Mouse (Mus musculus): ENCODE results near the gene Tas2r102. TPM values are rescaled to one million over a fixed set of nuclear protein-coding genes. Genes with fewer than 3 reads are reported as not detected.

Gene Tas2r102
- not detected for total RNA-seq (2021)

GRCm38 (mm10) chr6:132761831-132762230 lies at the start of gene Tas2r102:
Tas2r102 (plus strand) TSS chr6:132762131.
- DNase-seq = no peak

GRCm38 (mm10) chr6:132737935-132738334 lies 24.0 kb upstream of the Tas2r102 start, which contains the start of gene Tas2r115:
Tas2r115 (minus strand) TSS chr6:132738035.
- DNase-seq = no peak

- no peak for DNase-seq
These were observed 11.7 kb upstream of the Tas2r102 start for GRCm38 (mm10) chr6:132750206-132750605.

DNA sequence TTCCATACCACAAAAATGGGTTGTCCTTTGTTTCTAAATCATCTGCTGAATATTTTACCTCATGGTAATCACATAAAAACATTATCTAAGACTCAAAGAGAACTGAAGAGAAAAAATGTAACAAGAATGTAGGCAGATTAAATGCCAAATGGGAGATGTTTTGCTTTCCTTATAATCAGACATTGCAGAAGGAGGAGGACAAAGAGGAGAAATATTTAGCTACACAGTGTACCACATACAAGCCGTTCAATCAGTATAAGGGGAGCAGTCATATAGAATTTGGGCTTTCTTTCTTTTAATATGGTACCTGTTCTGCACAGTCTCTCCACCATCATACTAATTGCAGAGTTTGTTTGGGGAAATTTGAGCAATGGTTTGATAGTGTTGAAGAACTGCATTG lies 7.5 kb upstream of the Tas2r102 start, which contains the start of gene Tas2r124:
Tas2r124 (plus strand) TSS at position 301 of the 400 bp plus-strand sequence.
- no peak for DNase-seq

- DNase-seq = no peak
These were observed 16.1 kb downstream of the Tas2r102 start, which contains the start of gene Tas2r136 for GRCm38 (mm10) chr6:132778062-132778461. Tas2r136 (minus strand) TSS chr6:132778162.

DNA sequence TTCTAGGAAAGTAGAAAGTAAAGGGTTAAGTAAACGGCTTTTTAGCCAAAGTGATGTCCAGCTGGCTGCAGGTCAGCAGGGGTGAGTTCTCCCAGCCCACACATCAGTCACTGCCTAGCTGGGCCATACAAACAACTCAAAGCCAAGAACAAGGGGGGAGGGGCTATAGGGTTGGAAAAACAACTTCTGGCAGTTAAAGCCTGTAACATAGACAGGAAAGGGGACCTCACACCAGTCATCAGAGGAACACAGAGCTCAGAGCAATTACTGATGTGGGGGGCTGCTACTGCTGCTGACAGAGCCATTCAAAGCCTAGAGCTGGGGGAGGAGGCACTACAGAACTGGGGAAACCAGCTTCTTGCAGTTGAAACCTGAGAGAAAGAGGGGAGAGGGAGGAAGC lies 33.5 kb downstream of the Tas2r102 start:
- DNase-seq = no peak

- DNase-seq = no peak
These were observed 40.6 kb downstream of the Tas2r102 start, which contains the start of gene Tas2r117 for GRCm38 (mm10) chr6:132802518-132802917. Tas2r117 (plus strand) TSS chr6:132802818.

Other genes starting within 250 kb of the Tas2r102 start
- not detected for gene Prh1, start 192.3 kb upstream of the Tas2r102 start, total RNA-seq (2021)
- gene Prp2, start 166.2 kb upstream of the Tas2r102 start, total RNA-seq (2021) = not detected
- not detected for gene A630073D07Rik, start 110.6 kb upstream of the Tas2r102 start, total RNA-seq (2021)
- gene Tas2r120, start 105.2 kb upstream of the Tas2r102 start, total RNA-seq (2021) = not detected
- not detected for gene Tas2r121, start 61.1 kb upstream of the Tas2r102 start, total RNA-seq (2021)
- not detected for gene Tas2r122, start 50.2 kb upstream of the Tas2r102 start, total RNA-seq (2021)
- not detected for gene Tas2r115, start 24.1 kb upstream of the Tas2r102 start, total RNA-seq (2021)
- not detected for gene Tas2r124, start 7.4 kb upstream of the Tas2r102 start, total RNA-seq (2021)
- not detected for gene Tas2r136, start 16.0 kb downstream of the Tas2r102 start, total RNA-seq (2021)
- not detected for gene Tas2r117, start 40.7 kb downstream of the Tas2r102 start, total RNA-seq (2021)
- not detected for gene Tas2r123, start 85.0 kb downstream of the Tas2r102 start, total RNA-seq (2021)
- gene Tas2r116, start 93.3 kb downstream of the Tas2r102 start, total RNA-seq (2021) = not detected
- gene Tas2r110, start 105.9 kb downstream of the Tas2r102 start, total RNA-seq (2021) = not detected
- not detected for gene Tas2r113, start 130.9 kb downstream of the Tas2r102 start, total RNA-seq (2021)
- gene Tas2r125, start 147.5 kb downstream of the Tas2r102 start, total RNA-seq (2021) = not detected
- gene Tas2r129, start 189.0 kb downstream of the Tas2r102 start, total RNA-seq (2021) = not detected
- not detected for gene Tas2r131, start 195.8 kb downstream of the Tas2r102 start, total RNA-seq (2021)
- gene Tas2r109, start 218.8 kb downstream of the Tas2r102 start, total RNA-seq (2021) = not detected

Data from layer of hippocampus, postnatal 36 days (tissue).